Mouse (Mus musculus): ENCODE measurements around the gene Ebf3.

DNA sequence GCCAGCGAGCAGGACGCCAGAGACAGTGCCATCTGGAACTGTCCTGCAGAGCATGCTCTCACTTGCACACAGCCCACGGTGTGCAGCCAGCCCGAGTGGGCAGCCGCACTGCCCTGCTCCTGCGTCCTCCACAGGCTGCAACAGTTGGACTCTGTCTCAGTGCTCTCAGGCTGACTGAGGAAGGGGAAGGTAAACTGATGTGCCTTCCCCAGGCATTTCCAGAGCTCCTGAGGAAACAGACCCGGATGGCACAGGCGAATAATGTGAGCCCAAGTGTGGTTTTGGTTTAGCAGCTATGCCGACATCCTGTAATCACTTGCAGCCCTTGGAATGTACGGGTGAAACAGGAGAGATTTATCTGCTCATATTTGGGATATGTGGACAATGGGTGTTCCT, 10.5 kb downstream of the Ebf3 start:
- TF ChIP-seq CTCF (IDR thresholded peaks at IDR 0.05; ENCODE audit: borderline replicate concordance, insufficient read depth, low read length): no peak
- no peak for TF ChIP-seq POLR2A (IDR thresholded peaks at IDR 0.05; ENCODE audit: low read depth, low read length)
